Mouse (Mus musculus): ENCODE data around the gene Tmtc1.
A peak's percentile ranks its signal among the peaks of the same experiment; 100 is the strongest.

The Tmtc1 gene

DNA sequence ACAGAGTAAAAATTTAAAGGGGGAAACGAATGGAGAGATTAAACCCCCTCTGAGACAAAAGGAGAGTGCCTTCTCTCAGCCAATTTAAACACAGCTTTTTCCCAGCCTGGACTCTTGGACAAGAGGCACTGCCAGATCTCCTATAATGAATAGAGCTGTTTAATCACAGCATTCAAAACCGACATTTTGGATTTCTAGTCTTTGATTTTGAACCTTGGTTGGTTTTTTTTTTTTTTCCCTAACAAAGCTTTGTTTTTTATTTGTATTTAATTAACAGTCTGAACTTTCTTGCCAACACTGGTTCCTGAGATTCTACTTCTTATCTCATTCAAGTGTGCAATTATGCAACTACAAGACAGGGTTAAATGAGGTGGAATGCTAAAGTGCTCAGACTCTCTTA is 133.2 kb downstream of the Tmtc1 start:
- no peak for DNase-seq (ENCODE audit: low spot score in 2 of 2)

DNA sequence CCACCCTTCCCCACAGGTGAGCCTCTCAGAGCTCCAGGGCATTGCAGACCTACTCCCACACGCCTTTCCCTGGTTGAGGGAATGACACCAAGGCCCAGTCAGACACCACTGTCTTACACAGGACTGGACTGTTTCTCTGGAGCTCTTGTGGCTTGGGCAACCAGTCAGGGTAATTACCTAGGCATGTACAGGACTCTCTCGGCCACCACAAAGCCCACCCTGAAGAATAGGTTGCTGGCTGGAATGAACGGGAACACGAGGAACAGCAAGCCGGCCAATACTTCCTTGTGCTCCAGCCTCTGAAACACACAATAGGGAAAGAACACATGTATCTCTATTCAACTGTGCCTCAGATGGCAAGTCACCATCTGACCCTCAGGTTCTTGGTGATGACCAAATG is 138.4 kb downstream of the Tmtc1 start:
- DNase-seq (ENCODE audit: low spot score in 2 of 2): no peak

DNA sequence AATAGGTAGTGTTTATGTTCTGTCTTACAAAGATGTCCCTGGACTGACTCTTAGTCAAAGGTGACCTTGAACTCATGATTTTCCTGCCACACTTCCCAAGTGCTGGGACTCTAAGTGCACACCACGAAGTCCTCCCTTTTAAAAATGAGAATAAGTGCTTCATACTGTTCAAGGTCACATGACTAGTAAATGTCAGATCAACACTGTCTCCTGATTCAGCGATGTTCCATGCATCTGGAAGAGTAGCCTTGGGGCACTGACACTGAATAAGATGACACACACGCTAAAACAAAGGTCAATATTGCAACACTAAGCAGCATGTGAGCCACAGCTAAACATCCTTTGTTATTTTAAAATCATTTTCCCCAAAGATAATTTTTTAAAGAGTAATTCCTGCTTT is 139.0 kb downstream of the Tmtc1 start:
- DNase-seq (ENCODE audit: low spot score in 2 of 2): no peak

DNA sequence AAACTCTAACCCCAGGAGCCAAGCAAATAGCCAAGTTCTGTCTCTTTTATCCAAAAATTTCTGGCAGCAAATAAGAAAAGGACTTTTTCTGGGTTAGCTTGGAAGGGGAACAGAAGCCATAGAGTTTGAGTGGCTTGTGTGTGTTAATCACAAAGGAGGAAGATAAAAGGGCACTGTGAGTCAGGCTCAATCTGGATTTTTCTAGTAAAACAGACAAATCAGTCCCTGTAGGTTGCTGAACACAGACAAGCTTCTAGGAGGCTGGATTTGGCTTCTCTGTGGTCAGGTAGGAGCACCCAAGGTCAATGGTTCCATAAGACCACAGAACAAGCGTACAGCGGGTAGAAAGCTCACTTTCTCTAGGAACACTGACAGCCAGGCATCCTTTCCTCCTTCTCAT is 141.9 kb downstream of the Tmtc1 start:
- DNase-seq (ENCODE audit: low spot score in 2 of 2): no peak

DNA sequence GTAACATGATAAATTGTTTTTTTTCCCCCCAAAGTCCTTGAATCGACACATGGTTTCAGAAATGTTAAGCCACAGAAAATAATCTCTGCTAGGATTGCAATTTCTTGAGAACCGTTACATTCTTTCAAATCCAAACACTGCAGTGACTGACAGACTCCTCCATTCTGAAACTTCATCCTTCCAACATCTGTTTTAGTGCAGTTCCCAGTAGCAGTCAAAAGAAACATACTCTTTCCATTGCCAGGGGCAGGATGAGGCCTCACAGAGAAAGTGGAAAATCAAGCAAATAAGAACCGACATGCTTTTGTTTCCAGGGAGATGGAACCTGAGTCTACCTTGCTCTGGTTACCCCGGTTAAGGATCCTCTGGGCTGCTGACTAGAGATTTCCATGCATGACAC is 147.1 kb downstream of the Tmtc1 start:
- DNase-seq (ENCODE audit: low spot score in 2 of 2): no peak

DNA sequence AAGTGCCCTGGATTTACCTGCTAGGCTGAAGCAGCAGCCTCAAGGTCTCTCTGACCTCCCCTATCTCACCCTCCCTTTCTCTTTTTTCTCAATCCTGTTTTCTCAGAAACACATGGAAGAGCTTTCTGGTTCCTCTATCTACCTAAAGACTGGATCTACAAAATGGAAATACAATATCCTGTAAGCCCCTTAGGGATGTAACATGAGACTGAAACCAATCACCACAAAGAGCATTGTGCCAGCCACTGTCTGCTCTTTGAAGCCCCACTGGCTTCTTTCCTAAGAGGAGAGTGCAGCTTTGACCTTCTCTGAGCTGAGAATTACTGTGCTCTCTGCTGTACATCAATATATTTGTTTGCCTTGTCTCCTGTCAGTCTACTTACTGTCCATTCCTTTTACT is 147.8 kb downstream of the Tmtc1 start:
- DNase-seq (ENCODE audit: low spot score in 2 of 2): no peak

DNA sequence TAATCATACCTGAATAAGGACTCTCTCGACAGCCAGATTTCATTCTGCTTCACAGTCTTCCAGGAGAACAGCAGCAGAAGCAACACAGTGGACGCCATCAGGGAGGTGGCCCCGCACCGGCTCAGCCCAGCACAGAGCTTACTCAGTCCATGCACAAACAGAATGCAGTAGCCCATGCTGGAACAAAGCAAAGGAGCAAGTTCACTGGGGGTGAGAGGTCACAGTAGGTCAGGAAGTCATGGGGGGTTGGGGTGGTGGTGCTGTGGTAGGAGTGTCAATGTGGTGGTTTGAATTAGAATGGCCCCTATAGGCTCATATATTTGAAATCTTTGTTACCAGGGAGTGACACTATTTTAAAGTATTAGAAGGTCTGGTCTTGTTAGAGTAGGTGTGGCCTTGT is 149.7 kb downstream of the Tmtc1 start:
- DNase-seq (ENCODE audit: low spot score in 2 of 2): no peak

DNA sequence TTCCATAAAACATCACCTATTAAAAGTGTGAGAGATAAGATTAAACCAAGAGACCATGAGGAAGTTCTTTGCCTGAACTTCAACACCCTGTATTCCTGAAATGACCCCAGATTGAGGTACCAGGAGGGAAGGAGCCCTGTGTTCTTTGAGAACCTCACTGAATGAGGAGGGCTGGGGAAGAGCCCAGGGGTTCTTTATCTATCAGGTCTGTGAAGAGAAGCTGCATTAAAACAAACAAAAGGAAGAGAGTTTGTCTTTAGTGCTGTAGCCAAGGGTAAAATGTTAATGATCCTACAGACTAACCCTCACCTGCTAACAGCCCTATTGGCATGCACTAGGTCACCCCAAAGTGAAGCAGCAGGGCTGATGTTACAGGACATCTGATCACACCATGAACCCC is 153.3 kb downstream of the Tmtc1 start:
- no peak for DNase-seq (ENCODE audit: low spot score in 2 of 2)

DNA sequence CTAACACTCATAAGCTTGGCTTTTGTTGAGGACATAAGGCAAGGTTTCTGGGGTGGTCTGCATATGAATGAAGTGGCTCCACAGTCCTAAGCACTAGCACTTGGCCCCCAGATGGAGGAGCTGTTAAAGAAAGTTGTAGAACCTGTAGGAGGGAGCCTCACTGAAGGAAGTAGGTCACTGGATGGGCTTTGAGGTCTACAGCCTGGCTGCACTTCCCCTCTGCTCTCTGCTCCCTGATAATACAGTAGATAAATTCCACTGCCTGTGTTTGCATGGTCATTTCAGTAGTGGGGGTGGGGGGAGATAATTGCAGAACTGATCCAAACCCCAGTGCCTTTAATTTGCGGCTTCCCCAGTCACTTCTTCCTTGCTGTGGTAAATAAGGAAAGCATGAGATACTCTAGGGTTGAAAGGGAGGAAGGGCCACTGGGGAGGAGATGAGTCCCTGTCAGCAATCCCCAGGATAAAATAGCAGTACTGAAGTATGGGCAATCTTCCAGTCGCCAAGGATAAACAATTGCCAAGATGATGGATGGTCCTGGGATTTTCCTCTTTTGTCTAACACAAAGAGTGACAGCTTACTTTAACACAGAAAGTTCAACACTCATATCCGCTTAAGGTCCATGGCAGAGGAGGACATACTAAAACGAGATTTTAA is 160.8 kb downstream of the Tmtc1 start:
- DNase-seq (ENCODE audit: low spot score in 2 of 2): no peak

DNA sequence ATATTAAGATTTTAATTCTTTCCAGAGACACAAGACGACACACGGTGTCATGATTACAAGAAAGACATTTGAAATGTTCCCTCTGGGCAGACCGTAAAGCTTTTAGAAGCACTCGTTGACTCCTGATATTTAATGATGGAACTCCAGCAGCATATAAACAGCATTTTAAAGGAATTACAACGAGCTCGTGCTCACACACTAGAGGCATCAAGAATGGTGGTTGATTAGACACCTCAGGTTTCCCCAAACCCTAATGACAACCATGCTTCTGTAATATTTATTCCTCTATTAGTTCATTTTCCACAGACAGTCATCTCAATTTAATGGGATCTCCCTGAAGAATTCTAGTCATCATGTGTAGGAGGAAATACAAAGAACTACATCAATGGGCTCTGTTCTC is 164.9 kb downstream of the Tmtc1 start:
- no peak for DNase-seq (ENCODE audit: low spot score in 2 of 2)

DNA sequence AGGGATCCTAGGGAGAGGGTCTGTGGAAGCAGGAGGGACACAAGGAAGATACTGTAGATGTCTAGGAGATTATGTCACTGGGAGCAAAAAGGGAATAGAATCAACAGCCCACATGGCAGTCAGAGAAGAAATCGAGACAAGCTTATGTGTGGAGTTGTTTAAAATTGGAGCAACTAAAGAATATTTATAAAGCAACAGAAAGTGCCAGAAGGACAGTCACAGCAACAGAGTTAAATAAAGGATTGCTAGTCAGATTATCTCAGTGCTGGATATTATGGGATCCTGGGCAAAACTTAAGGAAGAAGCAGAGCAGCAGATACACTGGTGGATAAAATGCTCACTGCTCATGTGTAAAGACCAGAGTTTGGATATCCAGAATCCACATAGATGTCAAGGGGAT is 167.8 kb downstream of the Tmtc1 start:
- no peak for DNase-seq (ENCODE audit: low spot score in 2 of 2)

DNA sequence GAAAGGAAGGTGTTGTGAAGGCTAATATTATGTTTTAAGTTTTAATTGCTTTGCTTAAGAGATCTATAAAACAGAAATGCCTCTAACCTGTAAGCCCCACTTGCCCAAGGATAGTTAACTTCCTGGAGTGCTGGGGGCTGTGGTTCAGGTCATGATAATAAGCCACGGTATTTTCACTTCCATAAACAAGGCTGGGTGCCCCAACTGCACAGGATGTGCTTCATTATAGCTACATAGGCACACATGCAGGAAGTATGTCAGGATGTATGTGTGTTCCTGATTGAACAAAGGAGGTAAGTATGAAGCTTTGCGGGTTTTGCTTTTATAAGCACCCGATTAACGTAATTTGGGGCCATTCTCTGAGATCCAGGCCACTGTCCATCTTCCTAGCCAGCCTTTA is 169.1 kb downstream of the Tmtc1 start:
- no peak for DNase-seq (ENCODE audit: low spot score in 2 of 2)

DNA sequence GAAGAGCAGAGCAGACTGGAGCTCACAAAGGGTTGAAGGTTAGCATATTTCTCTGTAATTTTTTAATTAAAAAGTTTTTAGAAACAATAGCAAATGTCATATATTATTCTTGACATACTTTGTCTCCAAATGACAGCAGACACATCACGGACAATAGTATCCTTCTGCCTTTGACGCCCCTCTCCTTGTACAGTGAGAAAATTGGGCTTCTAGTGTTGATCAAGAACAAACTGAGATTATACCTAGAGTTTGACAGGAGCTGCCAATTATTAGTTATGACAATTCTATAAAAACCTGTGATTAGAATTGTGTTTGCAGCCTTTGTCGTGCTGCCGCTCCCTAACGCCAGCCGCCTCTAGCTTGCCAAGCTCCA is 183.5 kb downstream of the Tmtc1 start:
- no peak for DNase-seq (ENCODE audit: low spot score in 2 of 2)

DNA sequence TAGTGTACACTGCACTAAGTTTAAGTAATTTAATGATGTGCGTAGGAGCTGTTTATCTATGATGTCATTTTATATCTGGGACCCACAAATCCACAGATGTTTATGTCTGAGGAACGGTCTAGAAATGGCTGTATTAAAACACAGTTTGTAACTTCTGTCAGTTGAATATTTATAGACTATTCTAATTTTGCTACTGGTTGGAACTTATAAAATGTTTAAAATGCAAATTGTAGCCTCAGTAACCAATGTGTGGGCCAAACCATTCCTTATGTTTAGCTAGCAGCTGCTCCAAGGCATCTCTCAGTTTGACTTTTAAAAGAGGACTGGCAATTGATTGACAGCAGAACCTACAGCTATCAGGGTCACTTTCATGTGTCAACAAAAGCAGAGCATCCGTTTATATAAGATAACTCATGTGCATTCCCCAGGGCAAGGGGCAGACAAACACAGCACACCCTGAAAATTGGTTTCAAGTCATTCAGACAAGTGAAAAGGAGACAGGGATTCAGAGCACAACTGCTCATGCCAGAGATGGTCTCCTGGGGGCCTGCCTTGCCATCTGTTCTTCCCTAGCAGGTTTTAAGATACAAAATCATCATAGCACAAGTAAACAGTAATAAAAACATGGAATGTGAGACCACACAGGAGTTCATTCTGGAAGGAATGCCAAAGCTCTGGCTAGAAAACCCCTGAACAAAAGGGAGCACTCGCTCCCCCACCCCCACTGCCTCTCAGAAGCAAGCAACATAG is 184.0 kb downstream of the Tmtc1 start:
- DNase-seq (ENCODE audit: low spot score in 2 of 2): no peak

DNA sequence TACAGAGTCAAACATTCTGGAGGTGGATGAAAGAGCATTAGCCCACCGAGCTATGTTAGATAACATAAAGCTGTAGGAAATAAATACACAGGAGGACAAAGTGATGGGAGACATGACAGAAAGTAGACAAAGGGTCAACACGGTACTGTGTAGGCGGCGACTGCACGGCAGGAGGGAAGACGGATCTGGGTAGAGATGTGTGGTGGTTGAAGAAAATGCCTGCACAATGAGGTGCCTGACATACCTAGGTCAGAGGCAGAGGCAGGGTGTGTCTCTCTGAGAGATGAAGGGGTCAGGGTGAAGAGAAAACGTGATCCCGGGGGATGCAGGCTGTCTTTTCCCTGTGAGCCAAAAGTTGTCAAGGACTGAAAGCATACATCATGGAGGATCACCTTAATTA is 185.1 kb downstream of the Tmtc1 start:
- DNase-seq (ENCODE audit: low spot score in 2 of 2): no peak

DNA sequence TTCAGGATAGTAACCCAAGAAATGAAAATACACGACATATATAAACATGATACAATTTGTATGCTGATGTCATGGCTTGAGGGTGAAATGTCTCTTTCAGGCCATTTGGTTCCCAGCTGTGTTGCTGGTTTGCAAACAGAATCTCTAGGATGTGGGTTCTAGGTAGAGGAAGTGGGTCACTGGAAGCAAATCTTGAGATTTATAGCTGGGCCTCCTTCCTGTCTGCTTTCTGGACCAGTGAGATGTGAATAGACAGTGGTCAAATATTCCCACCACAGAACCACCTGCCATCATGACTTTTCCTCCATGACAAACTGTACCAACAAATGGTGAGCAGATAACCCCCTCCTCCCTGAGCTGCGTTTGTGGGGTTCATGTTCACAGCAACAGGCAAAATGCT is 186.4 kb downstream of the Tmtc1 start:
- no peak for DNase-seq (ENCODE audit: low spot score in 2 of 2)

DNA sequence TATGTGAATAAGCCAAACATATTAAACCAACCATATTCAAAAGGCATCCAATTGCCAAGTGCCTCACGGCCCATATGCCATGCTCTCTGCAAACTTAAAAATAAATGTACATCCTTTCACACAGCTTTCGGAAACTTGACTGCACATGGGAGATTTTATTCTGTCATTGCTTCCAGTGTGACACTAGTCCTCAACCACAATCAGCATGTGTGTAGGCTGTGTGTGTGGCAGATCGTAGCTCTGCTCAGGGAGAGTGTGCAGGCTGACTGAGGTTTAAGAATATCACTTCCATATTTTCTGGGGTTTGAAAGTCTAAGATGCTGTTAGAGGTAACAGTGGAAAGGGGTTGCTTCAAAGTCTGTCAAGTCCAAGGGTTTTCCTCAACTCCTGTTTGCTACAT is 188.1 kb downstream of the Tmtc1 start:
- no peak for DNase-seq (ENCODE audit: low spot score in 2 of 2)

DNA sequence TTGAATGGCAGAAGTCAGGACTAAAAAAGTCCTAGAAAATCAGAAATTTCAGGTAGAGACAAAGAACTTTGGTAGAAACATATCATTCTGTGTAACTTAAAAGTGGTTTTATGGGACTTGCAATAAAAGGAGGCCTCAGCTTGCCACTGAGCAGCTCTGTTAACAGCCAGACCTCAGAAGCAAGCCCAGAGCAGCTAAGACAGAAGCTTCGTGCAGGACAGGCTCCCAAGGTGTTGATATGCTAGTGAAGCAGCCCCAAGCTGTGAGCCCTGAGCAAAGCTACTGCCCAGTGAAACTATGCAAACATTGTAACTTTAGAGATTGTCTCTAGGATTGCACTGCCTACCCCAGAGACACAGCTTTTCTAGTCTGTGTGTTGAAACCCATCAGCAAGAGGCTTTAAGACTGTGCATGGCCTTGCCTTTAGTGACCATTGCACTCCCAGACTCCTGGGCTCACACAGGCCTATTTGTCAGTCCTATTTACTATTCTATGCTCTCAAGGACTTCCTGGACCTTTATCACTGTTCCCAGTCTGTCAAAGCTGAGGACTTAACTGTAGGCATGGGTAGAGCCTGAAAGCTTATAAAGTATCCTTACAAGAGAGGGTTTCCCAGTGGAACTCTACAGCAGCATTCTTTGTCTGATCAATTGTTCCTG is 188.7 kb downstream of the Tmtc1 start:
- no peak for DNase-seq (ENCODE audit: low spot score in 2 of 2)

DNA sequence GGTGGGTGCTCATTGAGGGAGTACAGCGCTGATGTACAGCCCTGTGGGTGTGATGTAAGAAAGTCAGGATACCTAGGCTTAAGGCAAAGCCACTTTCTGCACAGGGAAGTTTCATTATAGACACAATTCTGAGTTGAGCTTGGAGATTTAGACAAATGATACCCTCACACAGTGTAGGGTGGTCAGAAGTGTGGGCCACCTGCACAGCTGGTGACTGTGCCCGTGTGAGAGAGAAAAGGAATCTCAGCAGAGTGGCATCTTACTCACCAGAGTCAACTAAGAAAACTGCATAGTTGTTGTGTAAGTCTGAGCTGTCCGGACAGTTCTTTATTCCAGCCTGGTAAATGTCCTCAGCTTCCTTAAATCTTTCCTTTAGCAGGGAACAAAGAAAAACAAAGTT is 195.0 kb downstream of the Tmtc1 start:
- no peak for DNase-seq (ENCODE audit: low spot score in 2 of 2)

DNA sequence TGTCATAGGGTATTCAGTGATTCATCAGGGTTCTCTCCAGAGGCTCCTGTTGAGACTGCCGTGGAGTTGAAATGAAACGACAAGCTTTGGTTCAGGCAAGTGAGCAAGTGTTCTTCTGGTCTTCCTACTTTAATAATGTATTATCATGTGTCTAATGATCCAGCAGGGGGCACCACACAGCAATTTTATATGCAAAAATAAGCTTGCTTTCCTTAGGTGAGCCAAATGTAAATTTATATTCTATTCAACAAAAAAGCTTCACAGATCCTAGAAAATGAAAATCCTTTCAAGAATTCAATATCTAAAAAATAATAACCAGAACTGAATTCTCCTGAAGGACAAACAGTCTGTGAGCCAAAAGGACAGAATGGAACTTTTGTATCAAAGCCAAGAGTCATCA is 195.6 kb downstream of the Tmtc1 start:
- peak in 1 of 2 experiments; percentile 14 for DNase-seq (ENCODE audit: low spot score in 2 of 2)

DNA sequence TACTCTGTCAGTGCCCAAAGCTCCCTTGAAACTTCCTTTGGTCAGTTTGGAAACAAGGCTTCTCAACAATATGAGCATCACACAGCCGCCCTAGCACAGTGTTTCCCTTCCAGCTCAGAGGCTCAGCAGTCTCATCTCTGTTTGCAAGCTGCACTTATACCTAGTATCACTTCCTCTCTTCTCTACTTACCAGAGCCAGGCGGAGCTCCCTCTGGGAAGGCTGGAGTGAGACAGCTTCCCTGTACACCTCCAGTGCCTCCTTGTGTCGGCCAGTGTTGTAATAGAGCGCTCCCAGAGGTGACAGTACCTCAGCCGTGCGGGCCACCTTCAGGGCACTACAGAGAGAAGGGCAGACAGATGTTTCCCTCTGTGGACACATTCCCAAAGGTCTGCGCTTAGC is 197.6 kb downstream of the Tmtc1 start:
- DNase-seq (ENCODE audit: low spot score in 2 of 2): no peak

DNA sequence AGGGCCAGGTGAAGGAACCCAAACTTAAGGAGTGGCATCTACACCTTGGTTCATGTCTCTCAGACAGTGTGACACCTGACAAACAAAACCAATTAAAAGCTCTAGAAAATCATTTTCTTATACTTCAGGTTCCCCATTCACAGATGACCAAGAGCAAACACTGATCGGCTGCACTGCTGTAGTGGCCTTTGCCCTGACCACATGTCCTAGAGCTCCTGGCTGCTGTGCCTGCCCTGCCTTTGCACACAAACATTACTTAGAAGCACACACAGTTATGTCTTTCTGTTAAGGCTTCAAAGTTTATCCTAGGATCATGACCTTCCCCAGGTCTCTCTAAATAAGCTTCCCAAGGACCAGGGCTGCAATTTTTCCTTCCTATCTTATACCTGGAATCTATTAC is 199.4 kb downstream of the Tmtc1 start:
- DNase-seq (ENCODE audit: low spot score in 2 of 2): no peak

DNA sequence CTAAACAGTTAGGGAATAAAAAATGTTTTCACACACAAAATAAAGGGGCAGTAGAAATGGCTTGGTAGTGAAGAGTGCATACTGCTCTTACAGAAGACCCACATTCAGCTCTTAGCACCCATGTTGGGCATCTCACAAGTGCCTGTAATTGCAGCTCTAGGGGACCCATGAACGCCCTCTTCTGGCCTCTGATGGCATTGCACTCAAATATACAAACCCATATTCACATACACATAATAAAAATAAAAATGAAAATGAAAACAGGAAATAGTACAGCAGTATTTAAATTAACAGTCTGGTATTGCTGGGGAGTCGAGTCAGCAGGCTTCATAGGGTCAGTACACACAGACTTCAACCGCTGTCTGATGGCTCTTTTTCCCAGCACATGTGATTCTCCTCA is 201.9 kb downstream of the Tmtc1 start:
- DNase-seq (ENCODE audit: low spot score in 2 of 2): no peak
